Mouse (Mus musculus) left cerebral cortex, postnatal 4 days (tissue): ENCODE measurements around the gene Siah3. TPM values are rescaled to one million over a fixed set of nuclear protein-coding genes. Genes with fewer than 3 reads are reported as not detected.
A peak's percentile ranks its signal among the peaks of the same experiment; 100 is the strongest.

Source experiments
- DNase-seq: peaks from one replicate; pipeline ENCODE4 v3.0.0-alpha.2; 2022
- intact Hi-C: fragments of 180-260 bp; cut with DNase I; formaldehyde crosslinking; loops from one replicate; pipeline ENCODE4 v1.15.1; 2025
- total RNA-seq, 2 experiments: library from RNA; stranded (reverse); gene quantifications; 2 replicates each; pipeline ENCODE4 v1.2.3; 2021

Siah3 gene
- total RNA-seq, 2 experiments from 2014 or later = 9.5 to 10.1 TPM

- intact Hi-C loops = no loop called here
- no peak for DNase-seq
Measured at GRCm38 (mm10) chr14:75461770-75462169, 6.0 kb downstream of the Siah3 start.

DNA sequence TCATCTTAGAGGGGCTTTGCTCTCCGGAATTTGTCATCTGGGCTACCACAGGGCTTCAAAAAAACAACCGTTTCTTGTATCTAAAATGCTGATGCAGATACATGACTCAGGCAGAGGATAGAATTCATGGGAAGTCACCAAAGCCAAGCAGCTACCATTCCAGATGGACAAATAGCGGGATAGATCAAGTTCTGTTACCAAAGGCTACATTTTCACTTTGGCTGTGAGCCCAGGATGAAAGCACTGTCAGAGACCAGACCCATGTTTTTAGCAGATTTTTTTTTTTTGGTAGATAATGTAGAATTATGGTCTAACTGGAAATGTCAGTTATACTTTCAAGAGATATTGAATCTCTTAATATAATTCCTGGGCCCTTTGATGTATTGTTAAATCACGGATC is 7.4 kb downstream of the Siah3 start:
- intact Hi-C loops = no loop called here
- DNase-seq = peak; percentile 20

DNA sequence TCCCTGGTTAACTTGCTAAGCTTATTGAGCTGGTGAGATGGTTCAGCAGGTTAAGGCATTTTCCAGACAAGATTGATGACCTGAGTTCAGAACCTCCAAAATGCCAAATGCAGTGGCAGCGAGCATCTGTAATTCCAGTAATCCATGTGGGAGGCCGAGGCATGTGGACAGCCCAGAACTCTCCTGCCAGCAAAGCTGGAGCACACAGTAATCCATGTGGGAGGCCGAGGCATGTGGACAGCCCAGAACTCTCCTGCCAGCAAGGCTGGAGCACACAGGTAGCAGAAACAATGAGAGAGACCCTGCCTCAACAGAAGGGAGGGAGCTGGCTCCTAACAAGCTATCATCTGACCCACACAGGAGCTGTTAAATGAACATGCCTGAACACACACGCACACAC is 13.2 kb downstream of the Siah3 start:
- DNase-seq = no peak
- intact Hi-C loops = no loop called here

- intact Hi-C loops = no loop called here
- peak; percentile 42 for DNase-seq
Measured at GRCm38 (mm10) chr14:75473061-75473930, 17.5 kb downstream of the Siah3 start.

GRCm38 (mm10) chr14:75475887-75476286 is 20.1 kb downstream of the Siah3 start:
- intact Hi-C loops = no loop called here
- DNase-seq = no peak

DNA sequence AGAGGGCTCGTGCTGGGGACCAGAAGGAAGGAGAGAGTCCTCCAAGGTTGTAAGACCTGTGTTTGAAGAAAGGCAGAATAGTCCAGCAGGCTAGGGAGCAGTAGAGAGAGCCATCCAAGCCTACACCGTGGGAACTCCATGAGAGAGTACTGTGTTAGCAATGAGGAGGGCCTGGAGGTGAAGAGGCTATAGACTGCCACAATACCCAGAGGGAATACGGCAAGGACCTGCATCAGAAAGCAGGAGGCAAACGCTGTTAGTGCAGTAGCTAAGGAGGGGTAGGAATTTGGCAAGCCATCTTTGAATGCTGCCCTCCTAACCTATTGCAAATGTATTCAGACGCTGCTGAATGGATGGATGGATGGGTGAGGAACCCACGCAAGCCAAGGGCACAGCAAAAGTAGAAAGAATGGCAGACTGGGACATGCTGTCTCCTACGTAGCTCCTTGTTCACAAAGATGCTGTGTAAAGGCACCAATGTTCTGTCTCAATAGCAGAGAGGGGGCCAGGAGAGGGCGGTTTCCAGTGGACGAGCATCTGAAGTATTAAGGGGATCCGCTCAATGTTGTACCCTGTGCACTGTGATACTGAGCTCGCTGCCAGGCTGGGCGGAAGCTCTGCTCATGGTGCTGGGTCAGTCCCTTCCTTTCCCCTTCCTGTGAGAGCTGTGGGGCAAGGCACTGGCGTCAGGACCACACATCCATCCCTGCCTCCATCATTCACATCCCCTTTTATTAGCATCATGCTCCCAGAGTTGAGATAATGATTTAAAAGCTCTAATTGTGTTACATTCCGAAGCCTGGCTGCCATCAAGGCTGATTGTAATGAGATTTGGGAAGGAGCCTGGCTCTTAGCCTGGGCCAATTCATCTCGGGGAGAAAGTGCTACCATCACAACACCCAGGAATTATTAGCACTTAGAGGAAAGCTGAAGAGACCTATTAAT is 26.7 kb downstream of the Siah3 start:
- DNase-seq = no peak
- intact Hi-C loops = no loop called here

DNA sequence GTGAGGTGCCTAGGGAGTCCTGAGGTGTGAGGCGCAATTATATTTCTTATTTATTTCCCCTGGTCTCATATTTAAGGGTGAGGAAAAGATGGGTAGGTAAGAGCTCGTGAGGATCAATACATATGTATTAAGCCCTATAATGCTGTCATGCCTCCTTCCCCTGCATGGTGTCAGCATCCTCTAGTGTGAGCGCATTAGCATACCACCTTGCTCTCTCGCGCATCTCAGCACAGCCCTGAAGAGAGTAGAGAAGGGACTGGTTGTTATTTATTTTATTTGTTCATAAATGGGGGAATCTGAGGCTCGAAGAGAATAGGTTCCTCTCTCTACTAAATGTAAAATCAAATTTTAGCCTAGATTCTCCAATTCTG is 27.4 kb downstream of the Siah3 start:
- intact Hi-C loops = no loop called here
- no peak for DNase-seq

GRCm38 (mm10) chr14:75487932-75488331 is 32.1 kb downstream of the Siah3 start:
- intact Hi-C loops = no loop called here
- no peak for DNase-seq

DNA sequence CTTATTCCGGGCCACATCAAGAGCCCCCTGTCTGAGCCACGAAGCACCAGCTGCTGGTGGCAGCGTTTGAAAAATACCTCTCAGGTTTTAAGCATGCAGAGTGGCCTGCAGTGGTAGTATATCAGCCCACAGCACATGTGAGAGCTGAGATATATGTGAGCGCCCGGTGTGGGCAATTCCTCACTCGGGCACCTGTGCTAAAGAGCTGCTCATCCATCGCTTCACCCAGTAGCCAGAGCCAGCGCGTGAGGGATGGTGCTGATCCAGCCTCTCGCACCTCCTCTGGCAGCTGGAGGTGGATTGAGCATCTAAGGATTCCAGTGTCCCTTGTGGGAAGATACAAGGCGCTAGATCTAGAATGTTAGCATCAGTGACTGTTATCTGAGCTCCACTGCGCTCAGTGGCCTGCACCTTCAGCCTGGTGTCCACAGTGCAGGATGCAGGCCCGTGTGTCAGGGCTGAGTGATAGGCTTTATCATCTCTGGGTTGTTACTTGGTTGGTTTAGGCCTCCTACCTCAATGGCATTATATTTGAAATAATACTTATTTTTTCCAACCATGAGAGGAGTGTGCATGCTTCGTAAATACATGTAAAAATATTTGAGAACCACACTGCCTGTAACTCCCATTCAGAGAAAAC is 37.9 kb downstream of the Siah3 start:
- DNase-seq = no peak
- intact Hi-C loops = no loop called here

DNA sequence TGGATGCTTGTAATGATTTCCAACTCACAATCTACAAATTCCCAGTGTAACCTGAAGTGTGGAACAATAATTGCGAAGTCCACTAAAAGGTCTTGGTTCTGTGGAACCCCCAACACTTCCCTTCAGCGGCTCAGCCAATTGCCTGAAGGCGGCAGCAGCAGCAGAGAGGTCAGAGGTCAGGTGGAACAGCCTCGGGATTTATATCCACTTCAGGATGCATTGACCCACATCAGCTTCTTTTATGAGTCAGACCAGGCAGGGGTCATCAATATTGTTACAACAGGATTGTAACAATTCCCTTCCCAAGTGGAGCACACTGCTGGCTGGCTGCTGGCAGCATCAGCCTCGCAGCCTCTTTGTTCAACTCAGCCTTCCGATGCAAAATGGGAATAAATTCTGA is 39.1 kb downstream of the Siah3 start:
- DNase-seq = no peak
- intact Hi-C loops = no loop called here

DNA sequence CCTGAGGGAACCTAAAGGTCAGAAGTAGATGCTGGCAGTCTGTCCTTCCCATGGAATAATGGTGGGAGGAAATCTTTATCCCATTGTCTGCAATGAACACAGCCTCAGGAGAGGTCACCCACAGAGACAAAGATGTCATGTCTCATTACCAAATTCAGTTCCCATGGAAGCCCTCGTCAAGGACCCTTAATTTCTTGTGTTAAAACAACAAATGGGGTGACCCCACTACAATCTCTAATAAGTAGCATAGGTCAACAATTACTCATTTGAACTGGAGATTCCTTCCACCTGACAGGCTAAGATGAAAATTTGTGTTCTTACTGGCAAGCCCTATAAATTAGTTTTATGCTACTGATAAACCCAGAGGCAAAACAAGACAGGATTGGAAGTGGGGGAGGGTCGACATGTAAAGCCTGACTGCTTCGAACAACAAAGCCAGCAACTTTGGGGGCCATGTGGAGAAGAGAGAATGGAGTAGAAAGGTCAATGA is 45.8 kb downstream of the Siah3 start:
- DNase-seq = no peak
- intact Hi-C loops = no loop called here

- DNase-seq = peak; percentile 19
- intact Hi-C loops = no loop called here
Measured at GRCm38 (mm10) chr14:75502446-75502845, 46.7 kb downstream of the Siah3 start.

DNA sequence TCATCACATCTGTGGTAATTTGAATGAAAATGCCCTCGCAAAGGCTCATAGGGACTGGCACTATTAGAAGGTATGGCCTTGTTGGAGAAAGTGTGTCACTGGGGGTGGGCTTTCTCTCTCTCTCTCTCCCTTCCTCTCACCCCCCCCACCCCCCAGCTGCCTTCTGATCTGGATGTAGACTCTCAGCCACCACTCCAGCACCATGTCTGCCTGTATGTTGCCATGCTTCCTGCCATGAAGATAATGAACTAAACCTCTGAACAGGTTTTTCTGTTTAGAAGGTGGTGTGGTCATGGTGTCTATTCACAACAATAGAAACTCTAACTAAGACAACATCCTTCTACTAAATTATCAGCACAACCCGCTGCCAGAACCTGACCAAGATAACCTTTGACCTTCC is 48.5 kb downstream of the Siah3 start:
- intact Hi-C loops = no loop called here
- no peak for DNase-seq

DNA sequence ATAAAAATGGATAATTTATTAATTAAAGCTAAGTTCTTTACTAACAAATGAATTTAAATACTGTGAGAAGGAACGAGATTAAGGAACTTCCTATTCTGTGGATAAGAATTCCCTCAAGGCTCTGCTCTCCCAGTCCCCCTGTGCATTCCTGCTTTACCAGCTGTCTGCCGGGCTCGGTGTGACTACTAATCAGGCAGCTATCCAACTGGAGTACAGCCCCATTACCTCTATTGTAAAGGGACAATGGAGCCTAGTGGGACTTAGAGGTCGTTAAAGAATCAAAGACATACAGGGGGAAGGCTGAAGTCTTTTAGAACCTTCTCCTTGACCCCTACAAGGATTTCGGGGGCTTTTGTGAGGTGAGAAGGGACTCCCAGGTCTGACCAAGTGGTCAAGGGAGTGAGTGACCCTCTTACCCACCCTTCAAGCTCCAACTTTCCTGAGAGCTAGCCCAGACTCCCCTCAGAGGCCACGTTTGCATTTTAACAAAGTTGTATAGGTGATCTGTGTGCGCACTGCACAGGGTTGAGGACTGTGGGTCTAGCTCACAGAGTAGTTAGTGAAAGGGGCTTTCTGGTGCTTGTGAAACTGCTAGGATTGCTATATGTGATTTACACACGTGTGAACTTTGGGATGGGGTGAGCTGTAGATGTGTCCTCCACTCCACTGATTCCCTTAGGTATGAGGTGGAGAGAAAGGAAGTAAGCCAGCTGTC is 49.5 kb downstream of the Siah3 start:
- intact Hi-C loops = no loop called here
- DNase-seq = no peak

- intact Hi-C loops = no loop called here
- no peak for DNase-seq
Measured at GRCm38 (mm10) chr14:75506246-75506645, 50.5 kb downstream of the Siah3 start.

- intact Hi-C loops = no loop called here
- DNase-seq = peak; percentile 18
Measured at GRCm38 (mm10) chr14:75510125-75510524, 54.3 kb downstream of the Siah3 start.

GRCm38 (mm10) chr14:75512946-75513345 is 57.2 kb downstream of the Siah3 start:
- intact Hi-C loops = no loop called here
- no peak for DNase-seq

GRCm38 (mm10) chr14:75516161-75516560 is 60.4 kb downstream of the Siah3 start:
- DNase-seq = no peak
- intact Hi-C loops = no loop called here

DNA sequence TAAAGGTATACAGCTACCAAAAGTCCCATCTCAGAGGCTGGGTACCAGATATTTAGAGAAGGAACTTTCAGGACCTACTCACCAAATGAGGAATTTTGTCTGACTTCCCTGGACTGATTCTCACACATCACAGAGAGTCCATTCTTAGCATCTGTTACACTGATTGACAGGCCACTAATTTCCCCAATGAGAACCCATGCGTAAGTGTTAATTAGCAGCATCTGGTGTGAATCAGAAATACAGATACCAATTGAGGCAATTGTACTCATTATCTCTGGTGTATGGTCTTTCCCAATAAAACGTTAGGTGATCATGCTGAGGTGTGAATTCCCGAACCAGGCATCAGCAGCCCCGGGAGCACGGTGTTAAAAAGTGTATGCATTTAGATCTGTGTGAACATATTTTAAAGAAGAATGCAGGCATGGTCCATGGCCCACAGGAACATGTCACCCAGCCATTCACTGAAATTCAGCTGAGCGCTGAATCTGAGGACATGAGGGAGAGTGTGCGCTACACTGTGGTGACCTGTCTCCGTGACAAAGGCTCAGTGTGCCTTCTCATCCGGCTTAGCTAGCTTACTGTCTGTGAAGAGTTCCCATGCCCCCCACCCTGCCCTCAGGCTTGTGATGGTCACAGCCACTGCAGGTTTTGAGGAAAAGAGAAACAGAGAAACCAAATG is 61.3 kb downstream of the Siah3 start:
- intact Hi-C loops = no loop called here
- no peak for DNase-seq
